Mouse (Mus musculus) heart, postnatal 25 days (tissue): Measurements from ENCODE around the gene Sh3bp4. TPM values are rescaled to one million over a fixed set of nuclear protein-coding genes. Genes with fewer than 3 reads are reported as not detected.

Source experiments
- DNase-seq: peaks from one replicate; pipeline ENCODE4 v3.0.0; 2022; ENCODE audit warnings: low spot score
- intact Hi-C: fragments of 180-260 bp; cut with DNase I; formaldehyde crosslinking; loops from one replicate; pipeline ENCODE4 v1.15.1; 2025
- total RNA-seq, 2 experiments: library from RNA; stranded (reverse); gene quantifications; 2 replicates each; pipeline ENCODE4 v1.2.3; 2021

Sh3bp4 gene
- total RNA-seq, 2 experiments from 2014 or later = 10.5 to 13.2 TPM

- intact Hi-C loops = no loop called here
Observed at GRCm38 (mm10) chr1:89089821-89090600, 19.8 kb downstream of the Sh3bp4 start.

GRCm38 (mm10) chr1:89090676-89091075 lies 20.5 kb downstream of the Sh3bp4 start:
- intact Hi-C loops = no loop called here
- no peak for DNase-seq

More at GRCm38 (mm10) chr1:89089821-89090600, 19.8 kb downstream of the Sh3bp4 start:
- no peak for DNase-seq

GRCm38 (mm10) chr1:89092019-89092418 lies 21.8 kb downstream of the Sh3bp4 start:
- intact Hi-C loops = no loop called here
- no peak for DNase-seq

- DNase-seq = peak; percentile 67
- intact Hi-C loops = no loop called here
Observed at GRCm38 (mm10) chr1:89092442-89092991, 22.3 kb downstream of the Sh3bp4 start.

- no peak for DNase-seq
- intact Hi-C loops = no loop called here
Observed at GRCm38 (mm10) chr1:89093696-89094095, 23.5 kb downstream of the Sh3bp4 start.

- intact Hi-C loops = no loop called here
- no peak for DNase-seq
Observed at GRCm38 (mm10) chr1:89094416-89094815, 24.2 kb downstream of the Sh3bp4 start.

GRCm38 (mm10) chr1:89095642-89096424 lies 25.6 kb downstream of the Sh3bp4 start:
- DNase-seq = no peak
- intact Hi-C loops = no loop called here

- intact Hi-C loops = no loop called here
- DNase-seq = no peak
Observed at GRCm38 (mm10) chr1:89102231-89103003, 32.2 kb downstream of the Sh3bp4 start.

GRCm38 (mm10) chr1:89103004-89103263 lies 32.7 kb downstream of the Sh3bp4 start:
- no peak for DNase-seq
- intact Hi-C loops = no loop called here

GRCm38 (mm10) chr1:89103505-89103904 lies 33.3 kb downstream of the Sh3bp4 start:
- intact Hi-C loops = no loop called here
- no peak for DNase-seq

GRCm38 (mm10) chr1:89104066-89104765 lies 34.0 kb downstream of the Sh3bp4 start:
- DNase-seq = peak; percentile 50
- intact Hi-C loops = no loop called here

GRCm38 (mm10) chr1:89105891-89106830 lies 35.9 kb downstream of the Sh3bp4 start:
- no peak for DNase-seq
- intact Hi-C loops = no loop called here

GRCm38 (mm10) chr1:89107466-89107865 lies 37.3 kb downstream of the Sh3bp4 start:
- DNase-seq = no peak
- intact Hi-C loops = no loop called here

GRCm38 (mm10) chr1:89108340-89108896 lies 38.2 kb downstream of the Sh3bp4 start:
- intact Hi-C loops = no loop called here
- DNase-seq = no peak

- no peak for DNase-seq
- intact Hi-C loops = no loop called here
Observed at GRCm38 (mm10) chr1:89109767-89110166, 39.6 kb downstream of the Sh3bp4 start.

- intact Hi-C loops = no loop called here
Observed at GRCm38 (mm10) chr1:89110767-89111534, 40.7 kb downstream of the Sh3bp4 start.

GRCm38 (mm10) chr1:89112544-89112943 lies 42.3 kb downstream of the Sh3bp4 start:
- no peak for DNase-seq
- intact Hi-C loops = no loop called here

More at GRCm38 (mm10) chr1:89110767-89111534, 40.7 kb downstream of the Sh3bp4 start:
- DNase-seq = no peak

- DNase-seq = no peak
- intact Hi-C loops = no loop called here
Observed at GRCm38 (mm10) chr1:89113731-89114130, 43.5 kb downstream of the Sh3bp4 start.
